Mouse (Mus musculus): ENCODE measurements around the gene Acsbg1.
"Not testable (repeated sequence)": the region's sequence is repeated elsewhere in the genome, so short reads cannot be mapped to it uniquely, and the experiment has no call there.

Gene Acsbg1

DNA sequence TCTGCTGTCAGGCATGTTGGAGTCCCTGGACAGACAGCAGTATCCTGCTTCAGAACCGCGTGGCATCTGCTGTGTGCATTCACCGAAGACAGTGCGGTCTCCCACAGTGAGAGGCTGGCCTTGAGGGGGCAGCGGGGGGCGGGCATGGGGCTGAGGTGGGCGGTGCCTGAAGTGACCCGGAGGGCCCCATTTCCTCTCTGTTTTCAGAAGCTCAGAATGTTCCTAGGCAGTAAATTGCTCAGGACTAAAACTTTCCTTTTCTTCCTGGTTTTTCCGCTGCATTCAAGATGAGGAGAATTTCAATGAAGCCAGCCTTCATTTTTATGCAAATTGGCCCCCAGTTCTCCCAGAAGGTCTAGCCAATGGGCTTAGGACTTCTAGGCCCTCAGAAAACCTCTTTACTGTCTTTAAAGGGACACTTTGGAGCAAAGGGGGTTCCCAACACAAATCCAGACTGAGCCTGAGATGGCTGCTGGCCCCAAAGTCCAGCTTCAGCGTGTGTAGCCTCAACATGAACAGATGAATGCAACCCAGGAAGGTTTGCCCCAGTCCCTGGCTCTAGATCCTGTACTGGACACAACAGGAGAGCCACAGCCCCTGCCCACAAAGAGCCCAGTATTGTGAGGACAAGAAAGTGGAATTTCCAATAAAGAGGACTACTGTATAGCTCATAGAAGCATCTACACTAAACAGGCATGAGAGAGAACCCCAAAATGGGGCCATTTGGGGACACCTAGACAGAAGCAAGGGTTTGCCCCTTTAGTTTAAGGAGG lies at the start of gene Acsbg1:
Gene Acsbg1, minus strand, starts transcription at position 266 of the 773 bp plus-strand sequence.
- peak; percentile 15 for DNase-seq (ENCODE audit: low spot score)

DNA sequence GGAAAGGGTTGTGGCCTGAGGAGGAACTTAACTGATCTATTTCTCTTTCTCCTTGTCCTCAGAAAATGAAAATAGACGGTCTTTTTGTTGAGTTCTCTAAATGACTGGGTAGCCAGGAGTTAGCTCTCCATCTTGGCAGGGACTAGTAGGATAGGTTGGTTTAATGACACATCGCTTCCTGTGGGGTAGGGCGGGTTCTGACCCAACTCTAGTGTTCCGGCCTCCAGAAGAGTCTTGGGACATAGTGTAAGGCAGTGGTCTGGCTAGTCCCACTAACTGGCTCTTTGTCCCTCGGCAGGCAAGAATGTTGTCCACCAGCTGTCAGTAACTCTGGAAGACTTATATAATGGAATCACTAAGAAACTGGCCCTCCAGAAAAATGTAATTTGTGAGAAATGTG lies 46.4 kb upstream of the Acsbg1 start:
- DNase-seq (ENCODE audit: low spot score), result no peak

DNA sequence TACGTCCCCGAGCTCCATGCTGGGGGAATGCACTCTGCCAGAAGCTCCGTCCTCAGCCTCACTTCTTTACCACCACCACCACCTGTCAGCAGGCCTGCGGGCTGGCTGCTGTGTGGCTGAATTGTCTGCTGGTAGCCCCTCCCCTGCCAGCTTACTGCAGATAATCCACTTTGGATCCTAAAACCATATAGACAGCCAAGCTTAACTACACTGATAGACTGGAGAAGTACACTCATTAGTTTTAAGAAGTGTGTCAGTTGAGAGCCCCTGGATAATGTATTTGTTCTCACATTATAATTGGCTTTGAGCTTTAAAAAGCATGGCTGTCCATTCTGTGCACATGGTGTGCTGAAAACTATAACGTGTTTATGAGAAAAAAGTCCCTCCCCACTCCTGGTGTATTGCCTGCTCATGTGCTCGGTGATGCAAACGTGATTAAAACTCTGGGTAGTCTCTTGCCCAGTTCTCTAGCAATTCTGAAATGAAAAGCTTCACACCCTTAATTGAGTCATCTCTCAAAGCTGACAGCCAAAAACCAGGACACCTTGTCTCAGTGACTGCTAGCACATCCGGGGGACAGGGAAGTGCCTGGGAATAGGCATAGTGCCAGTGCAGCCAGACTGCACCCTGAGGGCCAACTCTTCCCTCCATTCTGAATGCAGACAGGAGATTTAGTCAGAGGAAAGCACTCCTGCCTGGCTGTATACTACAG lies 45.8 kb upstream of the Acsbg1 start:
- DNase-seq (ENCODE audit: low spot score), result no peak

DNA sequence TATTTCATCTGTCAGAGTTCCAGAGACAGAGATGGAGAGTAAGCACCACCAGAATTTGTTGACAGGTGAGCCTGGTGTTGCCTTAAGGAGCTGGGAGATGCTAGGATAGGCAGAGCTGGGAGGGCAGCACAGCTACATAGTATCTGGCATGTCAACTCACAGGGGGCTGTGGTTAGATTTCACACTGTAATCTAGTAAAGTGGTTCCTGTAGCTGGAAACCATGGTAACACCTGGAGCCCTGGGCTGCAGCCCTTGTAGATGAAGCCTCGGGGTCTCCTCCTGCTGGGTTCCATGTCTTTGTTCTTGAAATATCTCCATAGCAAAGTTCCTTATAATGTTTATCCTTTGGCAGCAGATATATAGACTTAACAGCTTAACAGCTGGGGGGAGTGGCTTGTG lies 43.9 kb upstream of the Acsbg1 start:
- DNase-seq (ENCODE audit: low spot score), result no peak

DNA sequence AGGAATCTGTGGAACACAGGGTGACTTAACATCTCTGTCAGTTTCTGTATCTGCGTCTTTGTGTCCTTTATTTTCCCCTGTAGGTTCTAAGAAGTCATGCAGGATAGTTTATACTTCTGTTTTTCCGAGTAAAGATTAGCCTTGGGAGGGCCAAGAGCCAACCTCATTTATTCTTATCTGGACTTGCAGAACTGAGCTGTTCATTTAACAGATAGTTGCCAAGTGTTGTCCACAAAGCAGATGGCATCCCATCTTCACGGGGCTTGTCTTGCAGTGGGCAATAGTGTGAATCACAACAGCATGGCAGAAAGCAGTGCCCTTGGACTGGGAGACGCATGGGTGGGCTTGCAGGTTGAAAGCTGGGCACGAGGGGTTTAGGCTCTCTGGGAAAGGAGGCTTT lies 42.7 kb upstream of the Acsbg1 start:
- no peak for DNase-seq (ENCODE audit: low spot score)

DNA sequence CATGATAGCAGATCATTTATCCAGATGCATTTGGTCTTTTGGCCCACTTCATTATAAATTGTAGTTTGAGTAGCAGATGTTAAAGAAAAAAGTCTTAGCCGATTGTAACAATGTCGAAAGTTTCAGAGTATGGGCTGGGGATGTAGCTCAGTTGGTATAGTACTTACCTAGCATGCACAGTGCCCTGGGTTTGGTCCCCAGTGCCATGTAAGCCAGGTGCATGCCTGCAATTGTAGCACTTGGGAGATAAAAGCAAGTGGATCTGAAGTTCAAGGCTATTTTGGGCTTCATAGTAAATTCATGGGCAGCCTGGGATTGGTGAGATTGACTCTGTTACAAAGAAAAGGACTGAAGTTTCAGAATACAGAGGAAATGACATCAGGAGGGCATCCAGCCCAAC lies 40.9 kb upstream of the Acsbg1 start:
- no peak for DNase-seq (ENCODE audit: low spot score)

DNA sequence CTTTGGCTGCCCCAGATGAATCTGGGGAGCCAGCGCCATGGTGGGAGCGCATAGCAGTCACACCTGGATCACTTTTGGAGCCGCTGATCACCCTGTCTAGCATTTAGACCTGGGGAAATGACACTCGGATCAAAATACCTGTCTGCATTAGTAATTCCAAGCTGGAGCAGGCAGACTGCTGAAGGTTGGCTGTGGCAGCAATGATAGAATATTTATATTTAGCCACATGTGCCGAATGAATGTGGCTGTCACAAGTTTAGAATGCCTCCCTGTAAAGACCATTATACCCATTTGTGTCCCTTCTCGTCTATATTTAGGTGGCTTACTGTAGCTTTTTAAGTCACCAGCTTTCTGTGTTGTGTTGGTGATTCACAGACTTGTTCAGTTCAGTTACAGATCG lies 39.1 kb upstream of the Acsbg1 start:
- DNase-seq (ENCODE audit: low spot score), result no peak

DNA sequence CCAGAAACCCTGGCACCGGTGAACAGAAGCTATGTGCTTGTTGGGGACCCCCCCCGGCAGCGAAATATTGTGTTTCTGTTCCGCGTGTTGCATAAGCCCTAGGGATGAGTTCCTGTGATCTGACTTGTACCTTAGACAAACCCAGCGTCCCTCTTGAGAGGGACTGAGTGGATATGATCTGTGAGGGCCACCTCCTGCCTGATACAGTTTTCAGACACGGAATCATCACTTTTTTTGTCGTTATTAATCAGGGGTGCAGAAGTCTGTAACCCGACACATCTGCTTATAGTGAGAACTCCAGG lies 38.5 kb upstream of the Acsbg1 start:
- no peak for DNase-seq (ENCODE audit: low spot score)

DNA sequence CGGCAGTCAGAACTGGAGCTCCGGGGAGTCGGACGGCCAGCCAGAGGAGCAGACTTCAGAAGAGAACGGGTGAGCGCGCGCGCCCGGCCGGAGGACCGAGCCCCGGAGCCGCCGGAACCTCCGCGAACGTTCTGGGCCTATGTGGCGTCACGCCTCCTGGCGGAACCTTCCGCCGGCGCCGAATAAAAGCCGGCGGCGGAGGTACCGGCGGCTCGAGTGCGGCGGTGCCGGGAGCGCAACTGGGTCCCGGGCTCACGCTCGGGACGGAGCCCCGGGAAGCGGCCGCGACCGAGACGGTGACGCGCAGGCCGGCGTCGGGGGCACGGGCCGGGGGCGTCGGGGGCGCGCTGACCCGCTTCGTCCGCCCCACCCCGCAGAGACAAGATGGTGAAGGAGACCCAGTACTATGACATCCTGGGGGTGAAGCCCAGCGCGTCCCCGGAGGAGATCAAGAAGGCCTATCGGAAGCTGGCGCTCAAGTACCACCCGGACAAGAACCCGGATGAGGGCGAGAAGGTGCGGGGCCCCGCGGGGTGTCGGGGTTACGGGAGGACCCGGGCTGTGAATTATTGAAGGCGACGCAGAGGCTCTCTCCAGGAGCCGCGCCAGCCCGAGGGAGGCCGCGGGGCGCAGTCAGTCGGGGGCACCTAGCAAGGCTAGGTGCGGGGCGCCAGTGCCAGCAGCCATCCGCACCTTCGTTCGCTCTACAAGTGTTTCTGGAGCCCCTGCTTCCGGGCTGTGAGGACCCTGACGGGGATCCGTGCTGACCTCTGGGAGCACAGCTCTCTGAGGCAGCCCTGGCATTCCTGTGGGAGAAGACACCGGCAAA lies 37.9 kb upstream of the Acsbg1 start:
- DNase-seq (ENCODE audit: low spot score), result peak; percentile 83

DNA sequence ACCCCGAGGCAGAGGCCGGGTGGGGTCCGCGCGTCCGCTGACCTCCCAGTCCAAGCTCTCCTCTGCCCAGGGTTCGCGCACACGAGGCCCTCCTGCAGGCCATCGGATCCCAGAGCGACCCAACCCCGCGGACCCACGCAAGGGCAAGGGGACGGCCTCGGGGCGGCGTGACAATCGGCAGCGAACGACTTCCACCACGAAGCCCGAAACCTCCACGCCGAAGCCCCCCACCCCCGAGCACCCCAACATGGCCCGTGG lies 37.3 kb upstream of the Acsbg1 start:
- DNase-seq (ENCODE audit: low spot score), result no peak

DNA sequence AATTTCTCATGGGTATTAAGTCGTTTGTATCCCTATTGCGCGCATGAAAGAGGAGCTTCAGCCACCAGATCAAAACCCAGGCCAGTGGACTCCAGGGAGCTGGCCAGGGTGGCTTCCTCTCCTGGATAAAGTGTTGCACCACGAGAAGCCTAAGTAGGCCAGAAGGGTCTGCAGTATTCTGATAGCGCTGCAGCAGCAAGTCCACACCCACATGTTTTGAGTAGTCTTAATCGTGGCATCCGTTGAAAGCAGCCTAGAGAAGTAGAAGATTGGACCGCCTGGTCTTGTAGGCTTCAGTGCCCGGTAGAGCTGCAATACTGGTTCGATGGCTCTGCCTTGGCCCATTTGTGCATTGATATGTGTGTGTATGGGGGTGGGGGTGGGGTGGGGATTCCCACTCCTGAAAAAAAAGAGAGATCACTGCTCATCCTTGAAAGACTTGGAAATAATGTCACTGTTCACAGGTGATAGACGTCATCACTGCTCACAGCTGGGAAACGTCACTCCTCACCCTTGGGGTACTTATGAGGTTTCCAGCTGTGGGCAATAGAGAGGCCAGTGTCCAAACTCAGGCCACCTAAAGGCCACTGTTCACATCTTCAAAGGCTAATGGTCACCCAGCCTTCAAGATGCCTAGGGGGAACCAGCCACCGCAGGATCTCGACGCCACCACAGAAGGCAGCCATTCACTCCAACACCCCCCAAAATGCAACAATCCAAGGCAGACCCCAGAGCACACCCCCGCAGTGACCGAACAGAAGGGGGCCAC lies 36.8 kb upstream of the Acsbg1 start, which contains the start of gene Dnaja4:
Gene Dnaja4, plus strand, starts transcription at position 556 of the 769 bp plus-strand sequence.
- no peak for DNase-seq (ENCODE audit: low spot score)

DNA sequence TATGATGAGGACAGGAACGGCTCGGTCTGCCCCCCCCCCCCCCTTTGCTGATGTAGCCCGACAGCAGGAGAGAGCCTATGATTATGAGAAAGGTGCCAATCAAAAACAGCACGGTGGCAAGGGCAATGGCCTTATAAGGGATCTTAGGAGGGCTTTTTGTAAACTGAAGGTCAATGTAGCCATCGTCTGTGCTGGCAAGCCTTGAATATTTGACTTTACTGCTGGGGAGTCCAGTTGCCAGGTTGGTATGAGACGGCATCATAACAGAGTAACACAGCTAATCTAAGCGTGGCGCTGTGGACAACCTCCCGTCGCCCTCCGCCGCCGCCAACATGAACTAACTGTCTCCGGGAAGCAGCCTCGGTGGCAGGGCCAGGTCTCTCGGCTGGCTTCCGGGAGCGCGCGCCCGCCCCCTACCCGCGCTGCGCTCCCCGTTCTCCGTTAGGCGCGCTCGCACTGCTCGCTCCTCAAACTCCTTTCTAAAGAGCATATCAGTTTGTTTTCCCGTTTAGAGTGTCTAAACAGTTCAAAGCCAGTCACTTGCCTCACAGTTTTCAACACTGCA lies 29.7 kb upstream of the Acsbg1 start:
- not testable (repeated sequence) for DNase-seq (ENCODE audit: low spot score)

DNA sequence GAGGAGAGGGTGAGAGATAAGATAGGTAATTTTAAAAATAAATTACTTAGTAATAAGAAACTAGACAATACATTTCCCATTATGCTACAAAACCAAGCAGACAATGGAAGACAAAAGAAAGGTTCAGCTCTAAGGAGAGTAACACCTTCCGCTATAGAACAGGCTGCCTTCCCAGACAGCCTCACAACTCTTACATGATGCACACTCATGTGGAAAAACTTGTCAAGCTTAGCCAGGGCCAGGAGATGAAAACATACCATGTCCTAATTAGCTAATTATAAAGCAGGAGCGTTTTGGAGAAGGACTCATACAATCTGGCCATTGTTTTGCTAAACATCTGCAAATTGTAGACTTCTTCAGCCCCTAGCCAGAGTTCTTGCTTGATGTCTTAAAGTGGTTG lies 29.0 kb upstream of the Acsbg1 start:
- not testable (repeated sequence) for DNase-seq (ENCODE audit: low spot score)

DNA sequence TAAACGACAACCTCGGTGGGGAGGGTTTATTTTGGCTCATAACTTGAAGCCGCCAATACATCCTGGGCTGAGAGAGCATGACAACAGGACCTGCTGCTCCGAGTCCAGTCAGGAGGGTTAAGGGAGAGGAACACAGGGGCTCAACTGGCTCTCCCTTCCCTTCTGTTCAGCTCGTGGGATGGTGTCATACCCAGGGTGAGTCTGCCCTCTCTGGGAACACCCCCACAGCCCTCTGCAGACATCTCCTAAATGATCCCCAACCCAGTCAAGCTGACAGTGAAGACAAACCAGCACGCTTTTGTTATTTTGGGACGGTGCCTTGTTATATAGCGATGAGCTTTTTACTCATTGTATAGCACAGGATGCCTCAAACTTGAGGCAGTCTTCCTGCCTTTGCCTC lies 27.8 kb upstream of the Acsbg1 start:
- DNase-seq (ENCODE audit: low spot score), result no peak

DNA sequence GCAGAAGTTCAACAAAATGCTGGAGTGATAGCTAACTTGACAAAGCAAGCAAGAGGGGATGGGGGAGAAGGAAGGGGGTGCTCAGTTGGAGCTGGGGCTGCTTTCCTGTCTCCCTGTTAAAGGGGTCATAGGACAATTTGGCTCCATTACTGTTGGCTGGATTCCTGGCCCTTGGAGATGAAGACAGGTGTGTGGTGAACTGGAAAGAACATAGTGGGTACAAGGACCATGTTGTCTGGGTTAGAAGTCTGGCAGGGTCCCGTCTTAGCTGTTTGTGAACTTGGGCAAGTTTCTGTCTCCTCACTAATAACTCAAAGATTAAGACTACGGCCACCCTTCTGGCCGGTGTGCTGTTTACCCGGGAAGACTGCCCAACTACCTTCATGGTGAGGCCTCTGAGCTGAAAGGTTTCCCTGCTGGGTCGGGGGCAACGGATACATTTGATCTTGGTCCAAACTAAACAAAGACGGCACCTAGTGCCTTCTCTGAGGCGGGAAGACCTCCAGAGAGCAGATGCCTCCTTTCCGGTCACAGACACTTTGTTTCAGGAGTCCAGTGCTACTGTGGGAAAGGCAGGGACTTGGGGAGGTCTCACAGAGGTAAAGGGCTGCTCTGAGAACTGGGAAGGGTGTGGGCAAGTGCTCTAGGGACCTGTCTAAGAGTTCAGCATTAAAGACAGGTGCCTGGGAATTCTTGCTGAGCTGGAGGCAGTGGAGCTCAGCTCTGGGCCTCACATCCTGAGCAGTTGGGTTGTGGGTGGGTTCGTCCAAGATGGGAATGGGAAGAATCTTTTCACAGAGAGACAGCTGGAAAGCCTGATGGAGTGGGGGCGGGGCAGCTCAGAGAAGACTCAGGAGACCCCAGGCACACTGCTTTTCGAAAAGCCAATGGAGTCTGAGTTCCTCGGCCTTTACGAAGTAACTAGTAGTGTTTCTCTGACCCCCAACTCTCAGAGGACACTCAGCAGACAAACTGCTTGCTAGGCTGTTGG lies 25.9 kb upstream of the Acsbg1 start:
- peak; percentile 61 for DNase-seq (ENCODE audit: low spot score)

DNA sequence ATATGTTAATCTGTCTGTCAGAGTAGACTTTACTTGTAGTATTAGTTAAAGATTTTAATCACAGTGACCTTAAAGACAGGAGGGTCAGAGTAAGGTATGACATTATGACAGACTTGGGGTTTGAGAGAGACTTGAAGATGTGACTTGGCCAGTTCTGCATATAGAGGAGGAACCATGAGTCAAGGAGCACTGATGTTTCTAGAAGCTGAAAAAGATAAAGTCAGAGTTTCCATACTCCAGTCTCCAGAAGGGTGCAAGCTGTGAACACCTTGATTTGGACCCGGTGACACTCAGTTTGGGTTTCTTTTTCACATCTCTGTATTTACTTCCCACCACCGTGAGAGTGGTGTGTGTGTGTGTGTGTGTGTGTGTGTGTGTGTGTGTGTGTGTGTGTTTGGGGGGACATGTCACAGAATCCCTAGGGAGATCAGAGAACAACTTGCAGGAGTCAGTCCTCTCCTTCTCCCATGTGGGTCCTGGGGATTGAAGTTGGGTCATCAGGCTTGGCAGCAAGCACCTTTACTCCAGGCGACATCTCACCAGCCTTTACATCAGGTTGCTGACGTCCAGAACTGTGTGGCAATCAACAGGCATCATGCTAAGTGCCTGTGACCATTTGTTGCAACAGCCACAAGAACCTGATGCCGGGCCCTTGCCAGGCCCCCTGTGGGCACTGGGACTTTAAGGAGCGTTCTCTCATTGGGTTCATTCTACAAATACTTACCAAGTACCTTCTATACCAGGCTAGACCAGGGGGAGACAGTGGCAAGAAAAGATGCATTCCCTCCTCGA lies 22.3 kb upstream of the Acsbg1 start:
- no peak for DNase-seq (ENCODE audit: low spot score)

DNA sequence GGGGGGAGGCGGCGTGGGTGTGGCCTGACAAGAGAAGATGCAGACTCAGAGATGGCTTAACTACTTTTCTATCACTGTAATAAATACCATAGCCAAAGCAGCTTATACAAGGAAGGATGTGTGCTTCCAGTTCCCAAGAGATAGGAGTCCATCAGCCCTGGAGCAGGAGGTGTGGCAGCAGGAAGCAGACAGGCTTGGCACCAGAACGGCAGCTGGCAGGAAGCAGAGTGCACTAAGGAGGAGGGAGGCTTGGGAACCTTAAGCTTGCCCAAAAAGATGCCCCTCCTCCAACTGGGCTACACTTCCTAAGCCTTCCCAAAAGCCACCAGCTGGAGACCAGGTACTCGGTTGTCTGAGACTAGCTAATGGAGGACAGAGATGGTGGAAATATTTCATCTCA lies 21.2 kb upstream of the Acsbg1 start:
- no peak for DNase-seq (ENCODE audit: low spot score)

DNA sequence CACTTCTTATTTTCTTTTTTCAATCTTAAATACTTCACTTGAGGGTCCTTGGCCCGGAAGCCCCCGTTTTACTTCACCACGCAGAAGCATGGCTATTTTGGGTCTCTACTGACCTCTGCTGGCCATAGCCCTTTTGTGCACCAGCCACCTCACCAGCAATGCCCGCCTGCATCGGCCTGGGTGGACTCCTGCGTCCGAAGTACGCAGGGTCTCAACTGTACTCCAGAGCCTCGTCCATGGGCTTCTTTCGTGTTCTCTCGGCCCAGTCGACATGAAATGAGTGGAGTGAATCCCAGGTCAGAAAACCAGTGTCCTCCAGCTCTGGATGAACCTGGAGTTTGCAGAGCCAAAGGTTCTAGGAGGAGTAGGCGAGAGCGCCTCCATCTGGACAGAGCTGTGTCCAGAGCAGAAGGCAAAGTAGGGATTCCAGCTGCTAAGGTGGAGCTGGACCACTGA lies 14.9 kb upstream of the Acsbg1 start:
- DNase-seq (ENCODE audit: low spot score), result peak; percentile 80

DNA sequence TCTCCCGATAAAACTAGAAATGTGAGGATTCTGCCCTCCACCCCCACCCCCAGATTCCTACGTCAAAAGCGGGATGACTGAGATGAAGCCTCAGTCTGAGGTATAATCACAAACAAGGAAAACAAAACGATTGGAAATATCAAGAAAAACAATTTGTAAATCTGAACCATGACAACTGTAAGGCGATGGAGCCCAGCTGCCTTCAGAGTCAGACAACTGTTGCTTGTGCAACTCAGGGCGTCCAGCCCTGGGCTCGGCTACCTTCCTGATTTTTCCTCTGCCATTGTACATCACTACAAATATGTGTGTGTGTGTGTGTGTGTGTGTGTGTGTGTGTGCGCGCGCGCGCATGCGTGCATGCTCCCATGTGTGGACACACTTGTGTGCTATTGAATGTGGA lies 12.2 kb upstream of the Acsbg1 start:
- no peak for DNase-seq (ENCODE audit: low spot score)

DNA sequence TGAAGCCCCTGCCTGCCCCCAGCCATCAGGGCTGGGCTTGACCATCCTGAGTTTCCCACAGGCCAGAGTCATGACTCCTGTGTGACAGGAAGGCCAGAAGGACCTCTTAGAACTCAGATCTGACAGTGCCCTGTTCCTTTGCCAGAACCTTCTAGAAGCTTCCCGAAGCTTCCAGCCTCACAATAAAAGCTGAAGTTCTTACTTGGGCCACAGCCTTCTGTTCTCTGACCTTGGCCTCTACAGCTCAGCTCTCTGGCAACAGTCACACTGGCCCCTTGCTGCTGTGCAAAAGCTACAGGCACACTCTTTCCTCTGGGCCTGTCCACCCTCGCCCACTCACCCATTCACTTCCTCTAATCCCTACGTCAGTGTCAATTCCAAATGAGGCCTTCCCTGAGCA lies 10.3 kb upstream of the Acsbg1 start:
- no peak for DNase-seq (ENCODE audit: low spot score)
